Mouse (Mus musculus): ENCODE results near the gene Cyp26b1. TPM values are rescaled to one million over a fixed set of nuclear protein-coding genes. Genes with fewer than 3 reads are reported as not detected.

The Cyp26b1 gene
- polyA plus RNA-seq (2017; shearing (Covaris generic)) = 0.33 TPM

DNA sequence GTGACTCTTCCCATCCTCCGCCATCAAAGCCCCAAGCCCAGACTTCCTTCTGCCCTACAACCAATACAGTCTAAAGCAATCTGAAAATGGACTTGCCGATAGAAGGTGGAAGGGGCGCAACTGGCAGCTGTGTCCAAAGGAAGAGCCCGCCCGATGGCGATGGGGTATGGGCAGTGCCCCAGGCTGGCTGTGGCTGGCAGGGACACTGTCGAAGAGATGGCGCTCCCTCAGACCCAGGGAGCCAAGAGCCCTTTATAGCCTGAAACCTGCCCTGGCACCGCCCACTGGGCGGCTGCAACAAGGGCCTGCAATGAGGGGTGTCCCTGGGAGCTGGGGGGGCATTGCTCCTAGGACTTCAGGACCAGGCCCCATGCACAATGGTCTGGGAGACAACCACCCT, at the start of gene Cyp26b1:
Gene Cyp26b1 (minus strand): TSS at position 216 of the 400 bp plus-strand sequence.

